15 mouse cellular contexts compared by ENCODE assay signal in the genomic region with DNA sequence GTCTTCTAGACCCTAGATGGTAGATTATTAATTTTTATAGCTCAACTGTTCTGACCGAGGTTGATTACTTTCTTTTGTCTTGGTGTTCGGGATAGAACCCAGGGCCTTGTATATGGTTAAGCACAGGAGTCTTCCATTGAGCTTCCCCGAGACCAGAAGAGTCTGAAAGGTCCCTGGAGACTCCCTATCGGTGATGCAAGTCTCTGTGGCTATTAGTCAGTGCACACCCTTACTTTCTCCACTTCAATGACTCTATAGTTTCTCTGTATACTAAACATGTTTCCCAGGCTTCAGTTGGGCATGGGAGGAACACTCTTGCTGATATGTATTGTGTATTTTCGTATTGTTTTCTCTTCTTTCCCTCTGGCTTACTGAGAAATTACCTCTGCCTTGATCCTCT.
"Had no signal": no experiment of that assay in that cellular context is flagged by ENCODE, and none has a peak within 500 bp of the region (broad histone marks: within the 10 kb centered on the region; RNA-seq: fewer than 3 reads in every experiment).

No protein-coding gene starts in this region.

- DNase-seq: retina, postnatal 1 day; right cerebral cortex, adult 18-20 months; right cerebral cortex, postnatal 25 days; right cerebral cortex, postnatal 4 days; spleen, adult 18-20 months; thymus, adult 18-20 months; thymus, adult 2 months; thymus, postnatal 14 days; thymus, postnatal 25 days; thymus, postnatal 36 days; thymus, postnatal 4 days had no signal

- H3K4me1 ChIP-seq: neural tube, embryonic 13.5 days; neural tube, embryonic 15.5 days; stomach, embryonic 15.5 days had no signal

- H3K27ac ChIP-seq: neural tube, embryonic 13.5 days; neural tube, embryonic 15.5 days; stomach, embryonic 15.5 days; stomach, postnatal 0 days had no signal

- H3K4me2 ChIP-seq: neural tube, embryonic 13.5 days; neural tube, embryonic 15.5 days; stomach, embryonic 15.5 days had no signal

- H3K9me3 ChIP-seq: neural tube, embryonic 13.5 days; neural tube, embryonic 15.5 days; stomach, embryonic 15.5 days had no signal

- H3K36me3 ChIP-seq: neural tube, embryonic 13.5 days; neural tube, embryonic 15.5 days; stomach, embryonic 15.5 days had no signal

- H3K27me3 ChIP-seq: neural tube, embryonic 13.5 days; neural tube, embryonic 15.5 days; stomach, embryonic 15.5 days had no signal

- H3K9ac ChIP-seq: neural tube, embryonic 13.5 days; neural tube, embryonic 15.5 days; stomach, embryonic 15.5 days had no signal

- H3K4me3 ChIP-seq: neural tube, embryonic 13.5 days; neural tube, embryonic 15.5 days; stomach, embryonic 15.5 days had no signal
